Mouse (Mus musculus): ENCODE measurements at regions not wholly inside any gene's neighbourhood (a gene's known extent, or its start where the extent isn't known, plus 50 kb on each side); places are given as distances from the start of the nearest gene placed in this dataset.

DNA sequence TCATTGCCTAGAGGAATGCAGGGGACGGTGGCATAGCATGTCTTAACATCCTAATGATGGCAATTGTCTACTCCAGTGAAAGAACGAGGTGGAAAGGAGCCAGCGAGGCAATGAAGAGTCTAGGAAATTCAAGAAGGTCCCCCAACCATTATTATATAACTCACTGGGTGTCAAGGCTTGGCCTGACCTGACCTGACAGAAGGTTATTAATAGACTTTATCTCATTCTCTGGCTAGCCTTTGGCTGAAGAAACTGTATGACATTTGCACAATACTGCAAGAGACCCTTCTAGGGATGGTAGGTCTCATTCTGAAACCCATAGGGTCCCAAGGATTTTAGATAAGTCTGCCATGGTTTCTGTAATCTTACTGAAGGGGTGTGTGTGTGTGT lies 121.0 kb upstream of the Jarid2 start:
- TF ChIP-seq CTCF (IDR thresholded peaks at IDR 0.05; ENCODE audit: low read depth) (no peak), EP300 (IDR thresholded peaks at IDR 0.05; ENCODE audit: low read depth) (no peak)

Data from heart, postnatal 0 days (tissue).